Mouse (Mus musculus) kidney, adult 18-20 months (tissue): ENCODE measurements around the gene Kyat1.
A peak's percentile ranks its signal among the peaks of the same experiment; 100 is the strongest.
"Not testable (repeated sequence)": the region's sequence is repeated elsewhere in the genome, so short reads cannot be mapped to it uniquely, and the experiment has no call there.

ENCODE experiments used
- DNase-seq: peaks from one replicate; pipeline ENCODE4 v3.0.0; 2021

The Kyat1 gene

GRCm38 (mm10) chr2:30212951-30213350, 7.3 kb upstream of the Kyat1 start:
- DNase-seq = no peak

GRCm38 (mm10) chr2:30212169-30212545, 6.5 kb upstream of the Kyat1 start:
- DNase-seq = no peak

GRCm38 (mm10) chr2:30211408-30212168, 5.9 kb upstream of the Kyat1 start:
- DNase-seq = no peak

- no peak for DNase-seq
Measured at GRCm38 (mm10) chr2:30207886-30208285, 2.2 kb upstream of the Kyat1 start.

GRCm38 (mm10) chr2:30207401-30207800, 1.8 kb upstream of the Kyat1 start:
- DNase-seq = no peak

- no peak for DNase-seq
Measured at GRCm38 (mm10) chr2:30205255-30205628, 405 bp downstream of the Kyat1 start.

- no peak for DNase-seq
Measured at GRCm38 (mm10) chr2:30203439-30203838, 2.2 kb downstream of the Kyat1 start.

GRCm38 (mm10) chr2:30200388-30200925, 5.2 kb downstream of the Kyat1 start:
- DNase-seq = no peak

GRCm38 (mm10) chr2:30199984-30200383, 5.7 kb downstream of the Kyat1 start:
- no peak for DNase-seq

- DNase-seq = peak; percentile 59
Measured at GRCm38 (mm10) chr2:30198021-30198420, 7.6 kb downstream of the Kyat1 start.

GRCm38 (mm10) chr2:30194656-30195055, 11.0 kb downstream of the Kyat1 start:
- no peak for DNase-seq

- peak; percentile 62 for DNase-seq
Measured at GRCm38 (mm10) chr2:30191790-30192580, 13.7 kb downstream of the Kyat1 start.

- DNase-seq = no peak
Measured at GRCm38 (mm10) chr2:30185681-30186080, 20.0 kb downstream of the Kyat1 start.

GRCm38 (mm10) chr2:30185276-30185675, 20.4 kb downstream of the Kyat1 start:
- no peak for DNase-seq

- peak; percentile 61 for DNase-seq
Measured at GRCm38 (mm10) chr2:30183721-30184120, 21.9 kb downstream of the Kyat1 start.

GRCm38 (mm10) chr2:30182424-30182823, 23.2 kb downstream of the Kyat1 start:
- no peak for DNase-seq

GRCm38 (mm10) chr2:30178711-30179110, 26.9 kb downstream of the Kyat1 start:
- not testable (repeated sequence) for DNase-seq

- peak; percentile 96 for DNase-seq
Measured at GRCm38 (mm10) chr2:30177700-30178675, 27.7 kb downstream of the Kyat1 start, which contains the start of gene Spout1. TSS of gene Spout1 (minus strand) at chr2:30178459.

- peak; percentile 67 for DNase-seq
Measured at GRCm38 (mm10) chr2:30176561-30176960, 29.1 kb downstream of the Kyat1 start.

GRCm38 (mm10) chr2:30175897-30176296, 29.8 kb downstream of the Kyat1 start:
- no peak for DNase-seq

- no peak for DNase-seq
Measured at GRCm38 (mm10) chr2:30173541-30174240, 32.0 kb downstream of the Kyat1 start.

- no peak for DNase-seq
Measured at GRCm38 (mm10) chr2:30171997-30172382, 33.7 kb downstream of the Kyat1 start.
